Mouse (Mus musculus) thymus, postnatal 0 days (tissue): Measurements from ENCODE around the gene Npas3. TPM values are rescaled to one million over a fixed set of nuclear protein-coding genes. Genes with fewer than 3 reads are reported as not detected.

Experiments
- DNase-seq: peaks from one replicate; pipeline ENCODE4 v3.0.0-alpha.2; 2015; ENCODE audit warnings: low spot score
- polyA plus RNA-seq: library from polyadenylated mRNA; unstranded; fragments of >200 nt; fragmentation: Nextera tagmentation; extraction: Ambion mirVana; gene quantifications from 2 replicates; pipeline ENCODE4 v1.2.1, GENCODE M21; 2015

The Npas3 gene
- polyA plus RNA-seq, 1 experiment from 2014 or later, result 0.07 TPM

DNA sequence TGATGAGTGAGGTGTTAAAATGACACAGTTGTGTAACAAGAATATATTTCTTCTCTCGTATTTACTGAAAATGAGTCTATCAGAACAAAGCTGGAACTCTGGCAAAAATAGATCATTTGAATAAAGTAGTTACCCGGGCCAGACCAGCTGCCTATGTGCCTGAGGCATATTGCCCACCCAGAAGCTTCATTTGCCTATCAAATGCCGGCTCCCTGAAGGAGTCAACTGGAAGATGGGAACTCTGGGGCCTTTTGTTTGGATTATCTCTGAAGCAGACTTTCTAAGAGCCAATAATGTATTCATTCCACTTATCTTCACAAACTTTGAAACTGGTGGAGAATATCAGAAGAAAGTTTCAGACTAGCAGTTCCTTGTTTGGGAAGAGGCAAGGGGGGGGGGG, 862.5 kb downstream of the Npas3 start:
- no peak for DNase-seq

DNA sequence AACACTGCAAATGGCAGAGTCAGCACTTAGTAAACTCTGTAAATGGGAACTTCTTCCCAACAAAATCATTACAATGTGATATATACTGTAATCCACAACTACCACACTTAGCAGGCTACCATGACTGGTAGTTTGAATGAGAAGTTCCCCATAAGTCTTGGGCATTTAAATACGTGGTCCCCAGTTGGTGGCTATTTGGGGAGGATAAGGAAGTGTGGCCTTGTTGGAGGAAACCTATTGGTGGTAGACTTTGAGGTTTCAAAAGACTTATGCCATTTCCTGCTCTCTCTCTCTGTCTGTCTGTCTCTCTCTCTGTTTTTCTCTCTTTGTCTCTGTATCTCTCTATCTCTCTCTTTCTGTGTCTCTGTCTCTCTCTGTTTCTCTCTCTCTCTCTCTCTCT, 871.9 kb downstream of the Npas3 start:
- no peak for DNase-seq

DNA sequence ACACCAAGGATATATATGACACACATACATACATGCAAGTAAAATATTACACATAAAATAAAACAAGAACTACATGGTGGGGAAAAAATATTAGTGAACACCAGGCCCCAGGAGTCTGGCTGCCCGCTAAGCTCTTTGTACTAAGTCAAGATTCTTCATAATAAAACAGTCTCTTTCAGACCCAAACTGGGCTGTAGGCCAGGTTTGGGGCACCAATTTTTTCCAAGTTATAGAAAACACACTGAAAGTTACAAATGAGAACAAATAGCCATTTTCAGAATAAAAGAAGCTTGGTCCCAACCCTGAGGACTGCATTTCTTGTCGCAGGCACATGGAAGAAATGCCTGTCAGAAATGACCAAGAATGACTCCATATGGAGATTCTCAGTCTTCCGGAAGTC, 872.8 kb downstream of the Npas3 start:
- DNase-seq, result no peak
